Mouse (Mus musculus) mesoderm, embryonic 11.5 days (tissue): ENCODE data around the gene Gm21885.

Source experiments
- DNase-seq: peaks from one replicate; pipeline ENCODE4 v3.0.0-alpha.2; 2012; ENCODE audit warnings: low read depth, low spot score

Gene Gm21885

DNA sequence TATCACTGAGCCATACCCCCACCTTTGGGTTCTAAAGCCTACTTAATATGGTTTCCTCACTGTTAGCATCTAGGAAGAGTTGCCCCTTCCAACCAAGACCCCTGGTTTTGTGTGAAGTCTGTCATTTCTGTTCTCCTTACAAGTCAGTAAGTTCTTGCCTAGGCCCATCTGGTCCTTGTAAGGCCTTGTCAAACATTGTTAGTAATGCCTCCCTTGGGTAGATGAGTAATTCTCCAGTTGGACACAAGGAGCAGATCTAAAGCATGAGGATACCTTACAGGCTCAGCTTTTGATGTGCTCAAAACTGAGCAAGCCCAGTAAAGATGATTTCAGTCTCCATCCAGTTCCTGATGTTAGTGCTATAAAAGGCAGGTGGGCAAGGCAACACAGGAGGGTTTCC is 12.9 kb upstream of the Gm21885 start:
- no peak for DNase-seq

DNA sequence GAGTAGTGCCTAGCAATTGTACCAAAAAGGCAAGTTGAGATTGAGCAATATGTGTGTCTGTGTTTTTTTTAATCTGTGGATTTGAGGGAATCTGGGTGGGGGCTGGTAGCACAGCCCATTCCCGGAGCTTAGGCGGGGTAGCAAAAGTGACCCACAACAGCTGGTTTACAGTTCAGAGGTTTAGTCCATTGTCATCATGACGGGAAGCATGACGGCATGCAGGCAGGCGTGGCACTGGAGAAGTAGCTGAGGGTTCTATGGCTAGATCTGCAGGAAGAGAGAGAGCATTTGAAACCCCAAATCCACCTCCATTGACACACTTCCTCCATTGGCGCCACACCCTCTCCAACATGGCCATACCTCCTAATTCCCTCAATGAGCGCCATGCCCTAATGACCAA is 11.8 kb upstream of the Gm21885 start:
- DNase-seq, result no peak

DNA sequence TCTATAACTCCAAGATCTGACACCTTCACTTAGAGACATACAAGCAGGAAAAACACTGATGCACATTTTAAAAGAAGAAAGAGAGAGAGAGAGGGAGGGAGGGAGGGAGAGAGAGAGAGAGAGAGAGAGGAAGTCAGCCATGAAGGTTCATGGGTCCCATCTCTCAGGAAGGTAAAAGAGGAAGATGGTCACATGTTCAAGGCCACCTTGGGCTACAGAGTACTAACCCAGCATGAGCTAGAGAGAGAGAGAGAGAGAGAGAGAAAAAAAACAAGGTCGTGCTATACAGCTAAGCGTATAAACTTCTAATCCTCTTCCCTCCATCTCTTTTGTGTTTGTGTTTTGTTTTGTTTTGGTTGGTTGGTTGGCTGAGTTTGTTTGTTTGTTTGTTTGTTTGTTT is 10.7 kb upstream of the Gm21885 start:
- no peak for DNase-seq

DNA sequence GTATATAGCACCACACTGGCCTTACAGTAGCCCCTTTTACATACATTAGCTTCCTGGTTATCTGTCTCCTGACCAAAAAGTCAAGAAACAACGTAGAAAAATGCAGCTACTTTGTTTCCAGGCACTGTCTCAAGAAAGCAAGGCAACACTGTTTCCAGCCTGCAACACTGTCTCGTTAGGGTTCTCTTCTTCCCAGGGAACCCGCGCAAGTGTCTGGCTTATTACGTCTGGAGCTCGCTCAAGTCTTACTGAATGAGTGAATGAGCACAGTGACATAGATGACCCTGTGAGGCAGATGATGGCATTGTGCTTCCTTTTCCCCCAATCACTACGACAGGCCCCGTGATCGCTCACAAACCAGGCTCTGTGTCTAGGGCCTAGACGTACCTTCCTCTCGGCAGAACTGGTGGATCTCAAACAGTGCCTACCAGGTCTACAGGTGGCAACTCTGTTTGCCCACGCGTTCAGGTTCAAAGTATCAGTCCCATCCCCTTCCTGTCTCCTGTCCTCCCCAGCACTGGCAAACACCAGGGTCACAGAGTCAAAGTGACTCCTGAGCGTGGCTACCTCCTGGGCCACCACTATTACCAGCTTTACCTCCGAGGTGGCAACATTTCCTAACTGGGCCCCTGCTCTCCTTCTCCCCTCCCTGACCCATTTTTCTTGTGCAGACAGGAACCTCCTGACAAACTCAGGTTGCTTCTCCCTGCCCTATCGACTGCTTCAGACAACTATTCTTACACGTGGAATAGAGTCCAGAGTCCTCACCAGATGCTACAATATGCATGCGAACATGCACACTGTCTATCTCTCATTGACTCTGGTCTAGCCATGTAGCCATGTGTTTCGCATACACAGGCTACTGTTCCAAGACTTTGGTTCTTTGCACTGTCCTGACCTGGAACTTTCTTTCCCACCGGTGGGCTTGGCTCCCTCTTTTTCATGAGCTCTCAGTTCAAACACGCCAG is 8.4 kb upstream of the Gm21885 start:
- no peak for DNase-seq

DNA sequence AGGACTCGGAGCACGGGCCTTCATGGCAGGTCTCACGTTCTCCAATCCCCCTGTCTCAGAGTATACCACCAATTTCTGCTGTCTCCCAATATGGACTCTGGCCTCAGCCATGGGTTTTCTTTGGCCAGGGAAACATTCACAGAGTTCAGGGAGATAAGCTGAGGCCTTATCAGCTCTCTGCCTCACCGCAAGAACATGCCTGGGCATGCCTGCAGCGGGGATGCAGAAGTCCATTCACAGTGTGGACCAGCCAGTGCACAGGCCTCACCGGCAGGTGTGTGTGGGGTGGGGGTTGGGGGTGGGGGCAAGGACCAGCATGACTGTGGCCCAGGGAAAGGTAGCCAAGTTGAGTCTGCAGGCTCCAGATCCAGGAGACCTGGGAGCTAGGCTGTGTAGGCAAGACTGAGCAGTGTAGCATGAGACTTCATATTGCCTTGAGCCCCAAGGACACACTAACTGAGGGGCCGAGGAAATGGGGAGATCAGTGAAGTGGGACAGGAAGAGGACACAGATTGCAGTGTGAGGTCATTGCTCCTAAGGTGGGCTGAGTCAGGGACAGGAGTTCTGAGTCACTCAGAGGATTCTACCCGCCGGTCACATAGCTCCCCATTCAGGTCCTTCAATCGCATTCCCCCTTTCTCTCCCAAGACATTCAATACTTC is 7.3 kb upstream of the Gm21885 start:
- no peak for DNase-seq

DNA sequence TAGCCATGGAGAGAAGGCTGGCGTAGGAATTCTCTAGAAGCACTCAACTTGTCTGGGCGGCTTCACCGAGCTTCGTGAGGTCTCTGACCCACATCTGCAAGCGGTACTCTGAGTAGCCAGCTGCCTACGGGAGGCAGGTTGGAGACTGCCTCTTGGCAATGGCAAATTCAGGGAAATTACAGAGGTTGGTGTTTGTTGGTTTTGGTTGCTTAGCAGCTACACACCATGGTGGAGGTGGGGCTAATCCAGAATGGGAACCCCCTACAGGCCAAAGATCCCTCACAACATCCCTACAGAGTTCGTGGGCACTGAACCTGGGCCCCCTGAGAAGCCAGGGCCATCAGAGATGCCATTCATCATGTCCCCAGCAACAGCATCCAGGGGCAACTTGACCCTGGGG is 6.4 kb upstream of the Gm21885 start:
- DNase-seq, result no peak

DNA sequence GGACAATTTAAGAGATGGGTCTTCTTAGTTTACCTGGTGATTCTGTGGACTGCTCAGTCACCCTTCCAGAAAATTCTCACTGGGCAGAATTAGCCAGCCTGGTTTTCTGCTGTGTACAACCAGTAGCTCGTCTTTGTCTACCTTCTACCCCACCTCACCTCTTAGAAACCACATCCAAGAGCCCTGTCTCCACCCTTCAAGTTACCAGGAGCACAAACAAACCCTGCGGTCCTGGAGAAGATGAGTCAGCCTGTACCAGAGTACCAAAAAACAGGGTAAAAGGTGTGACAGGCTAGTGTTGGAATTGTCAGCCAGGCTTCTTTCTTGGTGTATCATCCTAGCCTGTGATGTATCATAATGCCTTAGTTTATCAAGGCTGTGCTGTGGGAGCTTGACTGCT is 6.0 kb upstream of the Gm21885 start:
- no peak for DNase-seq

DNA sequence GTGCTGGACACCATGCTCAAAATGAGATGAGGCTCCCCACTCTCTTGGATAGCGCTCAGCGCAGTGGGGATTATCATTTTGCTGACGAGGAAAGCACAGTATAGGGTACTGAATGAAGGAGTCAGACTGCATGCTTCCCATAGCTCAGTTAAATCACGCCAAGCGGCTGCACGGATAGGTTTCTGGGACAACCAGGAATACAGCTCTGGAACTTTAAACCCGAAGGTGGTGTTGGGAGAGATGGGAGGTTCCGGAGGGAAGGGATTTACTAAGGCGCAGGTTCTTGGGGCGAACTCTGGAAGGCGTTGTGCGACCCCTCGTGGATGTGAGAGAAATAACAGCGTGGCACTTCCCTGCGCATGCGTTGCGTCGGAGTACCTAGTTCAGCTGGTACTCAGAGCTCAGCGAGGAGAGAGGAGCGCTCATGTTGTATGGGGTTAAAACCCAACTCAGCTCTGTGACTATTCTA is 4.8 kb upstream of the Gm21885 start:
- DNase-seq, result peak; percentile 95

DNA sequence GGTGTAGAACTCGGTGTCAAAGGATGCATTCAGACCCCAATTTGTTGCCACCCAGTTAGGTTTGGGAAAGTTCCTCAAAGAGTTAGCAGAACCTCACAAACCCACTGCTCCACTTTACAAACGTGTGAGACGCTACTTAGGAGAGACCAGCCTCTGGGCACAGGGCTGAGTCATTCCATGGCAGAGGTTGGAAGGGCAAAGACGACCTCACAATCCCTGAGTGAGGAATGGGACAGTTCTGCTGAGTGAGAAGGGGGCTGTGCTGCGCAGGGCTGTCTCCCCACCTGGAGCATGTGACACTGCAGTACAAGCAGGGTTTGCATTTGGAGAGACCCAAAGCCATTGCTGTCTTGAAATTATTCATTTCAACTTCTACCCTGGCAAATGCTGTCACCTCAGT is 618 bp downstream of the Gm21885 start:
- no peak for DNase-seq

DNA sequence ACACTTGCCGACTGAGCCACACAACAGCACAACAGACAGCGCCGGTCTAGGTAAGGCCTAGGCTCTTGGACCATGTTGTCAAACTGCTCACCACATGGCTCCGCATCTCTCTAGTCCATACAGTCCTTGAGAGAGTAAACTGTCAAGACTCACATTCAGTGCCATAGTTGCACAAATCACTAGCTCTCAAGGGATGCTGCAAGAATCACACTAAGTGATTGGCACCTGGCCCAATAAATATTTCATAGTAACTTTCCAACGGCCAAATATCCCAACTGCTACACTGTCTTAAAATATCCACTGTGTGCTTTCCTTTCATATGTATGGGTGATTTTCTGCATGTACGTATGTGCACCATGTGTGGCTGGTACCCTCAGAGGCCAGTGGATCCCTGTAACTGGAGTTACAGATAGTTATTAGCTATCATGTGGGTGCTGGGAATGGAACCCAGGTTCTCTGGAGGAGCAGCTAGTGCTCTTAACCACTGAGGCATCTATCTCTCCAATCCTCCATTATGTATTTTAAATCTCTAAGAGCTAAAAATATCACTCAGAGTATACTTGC is 1.9 kb downstream of the Gm21885 start:
- no peak for DNase-seq

DNA sequence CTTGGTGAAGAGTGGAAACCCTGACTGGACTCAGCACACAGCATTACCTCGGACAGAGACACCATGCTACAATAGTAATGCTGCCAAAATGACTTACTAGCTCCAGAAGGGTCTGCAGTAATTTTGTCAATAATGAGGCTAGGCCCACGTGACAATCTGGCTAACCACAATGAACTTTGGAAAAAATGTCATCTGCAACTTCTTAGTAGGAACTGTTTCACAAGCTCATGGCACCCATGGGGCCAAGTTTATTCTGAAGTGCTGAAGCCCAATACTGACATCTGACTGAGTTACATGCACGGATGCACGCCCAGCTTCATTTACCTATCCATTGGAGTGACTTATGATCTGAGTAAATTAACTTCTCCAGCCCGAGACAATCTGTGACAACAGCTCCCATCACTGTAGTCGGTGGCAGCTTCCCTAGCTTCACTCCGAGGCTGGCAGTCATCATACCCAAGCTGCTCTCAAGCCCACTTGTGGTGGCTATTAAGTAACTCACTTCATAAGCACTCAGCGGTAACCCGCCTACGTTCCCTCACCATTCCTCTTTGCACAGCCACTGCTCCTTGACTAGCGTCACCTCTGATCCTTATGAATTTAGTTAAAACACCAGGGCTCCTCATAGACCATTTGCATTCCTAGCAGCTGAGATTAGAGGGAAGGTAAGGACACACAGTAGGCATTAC is 4.4 kb downstream of the Gm21885 start:
- no peak for DNase-seq

DNA sequence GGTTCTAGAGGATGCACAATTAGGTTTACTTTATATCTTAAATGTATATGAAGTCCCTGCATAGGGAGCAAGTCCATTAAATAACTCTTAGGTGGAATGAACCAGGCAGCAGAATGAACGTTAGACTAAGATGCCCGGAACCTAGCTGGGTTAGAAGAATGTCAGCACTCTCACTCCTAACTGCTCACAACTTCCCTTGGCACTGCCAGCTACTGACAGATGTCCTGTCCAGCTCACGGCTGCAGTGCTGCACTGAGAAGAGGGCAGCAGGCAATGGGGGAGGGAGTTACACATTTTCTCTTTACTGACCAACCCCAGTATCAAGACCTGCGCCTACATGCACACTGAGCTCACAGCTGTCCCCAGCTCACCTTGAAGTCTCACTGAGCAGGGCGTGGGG is 5.4 kb downstream of the Gm21885 start:
- DNase-seq, result no peak

DNA sequence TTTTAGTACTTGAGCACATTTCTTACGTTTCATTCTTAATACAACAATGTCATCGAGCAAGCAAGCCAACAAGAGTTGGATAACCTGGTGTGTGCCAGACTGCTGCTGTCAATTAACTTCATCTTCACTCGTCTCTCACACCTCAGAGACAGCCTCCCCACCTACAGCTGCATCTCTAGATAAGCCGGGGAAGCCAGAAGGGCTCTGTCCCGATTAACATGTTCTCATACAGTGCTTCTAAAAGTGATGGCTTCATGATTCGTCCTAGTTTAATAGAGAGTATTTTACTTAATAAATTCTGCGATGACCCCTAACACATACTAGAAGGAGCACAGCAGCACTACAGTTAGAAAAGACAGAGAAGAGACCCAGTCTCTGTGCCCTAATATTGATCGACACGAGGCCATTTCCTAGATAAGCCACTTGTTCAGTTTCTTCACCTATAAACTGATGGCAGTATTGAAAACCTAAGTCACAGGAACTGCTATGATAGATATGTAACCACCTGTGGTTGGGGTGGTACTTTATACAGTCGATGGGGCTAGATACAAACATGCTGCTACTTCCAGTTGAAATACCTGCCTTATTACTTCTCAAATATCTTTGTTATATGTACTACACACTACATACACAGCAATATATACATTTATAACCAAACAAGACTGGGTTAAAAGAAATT is 8.5 kb downstream of the Gm21885 start:
- no peak for DNase-seq

DNA sequence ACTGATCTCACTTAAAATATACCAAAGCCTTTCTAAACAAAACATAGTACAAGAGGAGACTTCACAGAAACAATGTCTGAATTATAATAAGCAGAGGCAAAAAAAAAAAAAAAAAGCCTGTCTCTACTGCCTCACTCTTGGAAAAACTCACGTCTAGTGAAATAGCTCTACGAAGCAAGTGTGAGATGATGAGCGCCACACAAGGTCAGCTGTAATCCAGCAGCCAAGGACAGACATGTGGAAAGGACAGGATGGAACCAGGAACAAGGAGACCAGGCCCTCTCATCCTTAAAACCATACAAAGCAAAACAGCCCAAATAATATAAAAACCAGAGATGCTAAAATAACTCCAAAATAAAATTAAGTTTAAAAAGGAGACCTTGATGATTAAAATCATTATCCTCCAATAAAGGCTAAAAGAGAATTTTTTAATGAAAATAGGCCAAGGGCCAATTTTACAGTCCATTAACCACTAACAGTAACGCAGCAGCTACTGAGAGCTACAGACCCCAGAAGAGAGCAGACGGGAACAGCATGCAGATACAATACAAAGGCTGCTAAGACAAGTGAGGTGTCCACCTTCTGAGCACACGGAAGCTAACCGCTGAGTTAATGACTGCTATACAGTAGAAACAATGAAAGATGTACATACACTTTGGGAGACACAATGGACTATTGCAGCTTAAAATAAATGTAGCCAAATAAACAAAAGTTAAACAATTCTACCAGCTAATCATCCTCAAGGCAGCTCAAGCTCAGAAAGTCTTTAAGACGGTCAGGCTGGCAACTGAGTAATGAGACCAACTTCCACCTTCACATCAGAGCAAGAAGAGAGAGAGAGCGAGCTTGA is 13.5 kb downstream of the Gm21885 start:
- no peak for DNase-seq

DNA sequence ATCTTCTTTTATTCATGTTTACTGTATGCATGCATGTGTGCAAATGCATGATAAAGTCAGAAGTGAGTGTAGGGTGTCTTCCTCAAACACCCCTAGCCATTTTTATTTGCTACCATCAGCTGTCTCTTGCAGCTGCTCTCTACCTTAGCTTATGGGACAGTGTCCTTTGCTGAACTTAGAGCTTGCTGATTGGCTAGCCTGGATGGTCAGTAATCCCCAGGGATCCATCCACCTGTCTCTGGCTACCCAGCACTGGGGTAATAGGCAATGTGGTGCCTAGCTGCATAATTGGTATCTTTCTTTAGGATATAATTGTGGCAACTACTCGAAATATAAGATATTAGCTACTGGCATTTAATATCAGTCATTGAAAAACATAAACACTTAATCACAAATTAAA is 31.1 kb downstream of the Gm21885 start:
- no peak for DNase-seq

DNA sequence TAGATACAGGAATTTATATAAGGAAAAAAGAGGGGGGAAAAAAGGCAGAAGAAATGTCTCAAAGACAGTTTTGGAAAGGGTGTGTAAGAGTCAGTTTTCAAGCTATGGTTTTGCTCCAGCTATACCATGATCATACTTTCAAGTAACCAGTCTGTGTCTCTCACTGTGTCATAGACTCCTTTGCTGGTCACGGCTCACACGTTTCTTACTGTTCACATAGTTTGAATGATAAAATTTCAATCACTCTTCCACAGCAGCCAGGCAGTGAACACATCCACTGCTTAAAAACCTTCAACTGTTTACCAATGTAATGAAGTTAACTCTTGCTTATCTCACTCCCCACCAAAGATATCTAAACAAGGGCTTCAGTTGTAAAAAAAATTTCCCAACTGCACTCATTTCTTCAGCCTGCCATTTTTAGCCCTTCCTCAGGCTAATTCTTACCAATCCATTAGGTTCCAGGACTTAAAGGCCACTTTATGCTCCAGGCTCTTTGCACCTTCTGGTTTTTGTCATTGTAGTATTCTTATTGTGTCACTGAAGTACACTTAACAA is 32.5 kb downstream of the Gm21885 start:
- no peak for DNase-seq

DNA sequence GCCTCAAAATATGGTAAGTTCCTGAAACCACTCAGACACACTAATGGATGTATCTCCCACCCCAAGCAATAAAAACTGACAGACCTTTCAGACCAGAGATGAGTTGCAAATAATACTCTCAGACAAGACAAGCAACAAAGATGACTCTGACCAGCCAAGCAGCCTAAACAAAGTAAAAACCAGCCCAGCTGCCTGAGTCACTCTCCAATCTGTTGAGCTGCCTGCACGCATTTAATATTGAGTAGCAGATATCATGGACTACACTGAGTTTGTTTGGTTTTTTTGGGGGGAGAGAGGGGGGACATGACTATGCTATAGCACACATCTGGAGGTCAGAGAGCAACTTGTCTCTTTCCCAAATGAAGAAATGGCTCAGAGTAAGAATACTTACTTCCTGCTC is 33.6 kb downstream of the Gm21885 start:
- DNase-seq, result no peak

DNA sequence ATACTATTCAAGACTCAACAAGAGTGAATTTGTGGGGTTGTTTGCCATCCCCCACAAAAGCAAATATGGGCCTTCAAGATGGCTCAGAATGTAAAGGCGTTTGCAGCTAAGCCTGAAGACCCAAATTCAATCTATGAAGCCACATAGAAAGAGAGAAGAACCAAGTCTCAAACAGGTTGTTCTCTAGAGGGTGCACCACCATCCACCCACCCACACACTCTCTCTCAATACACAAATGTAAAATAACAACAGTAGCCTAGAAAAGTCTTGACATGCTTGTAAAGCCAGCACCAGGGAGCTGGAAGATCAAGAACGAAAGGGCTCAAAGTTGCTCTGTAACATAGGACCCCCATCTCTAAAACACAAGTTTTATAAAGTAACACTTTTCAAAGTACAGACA is 34.9 kb downstream of the Gm21885 start:
- no peak for DNase-seq

DNA sequence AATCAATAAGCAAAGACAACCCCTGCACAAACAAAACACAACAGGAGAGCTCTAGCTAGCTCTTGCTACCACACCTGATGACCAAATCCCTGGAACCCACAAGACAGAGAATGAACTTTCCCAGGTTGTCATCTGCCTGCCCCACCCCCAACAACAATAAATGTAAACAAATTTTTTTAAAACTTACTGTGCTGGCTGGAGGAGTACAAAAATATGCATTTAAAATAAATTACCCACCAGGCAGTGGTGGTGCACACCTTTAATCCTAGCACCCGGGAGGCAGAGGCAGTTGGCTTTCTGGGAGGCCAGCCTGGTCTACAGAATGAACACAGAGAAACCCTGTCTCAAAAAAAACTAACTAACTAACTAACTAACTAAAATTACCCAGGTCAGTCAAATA is 35.3 kb downstream of the Gm21885 start:
- DNase-seq, result no peak

DNA sequence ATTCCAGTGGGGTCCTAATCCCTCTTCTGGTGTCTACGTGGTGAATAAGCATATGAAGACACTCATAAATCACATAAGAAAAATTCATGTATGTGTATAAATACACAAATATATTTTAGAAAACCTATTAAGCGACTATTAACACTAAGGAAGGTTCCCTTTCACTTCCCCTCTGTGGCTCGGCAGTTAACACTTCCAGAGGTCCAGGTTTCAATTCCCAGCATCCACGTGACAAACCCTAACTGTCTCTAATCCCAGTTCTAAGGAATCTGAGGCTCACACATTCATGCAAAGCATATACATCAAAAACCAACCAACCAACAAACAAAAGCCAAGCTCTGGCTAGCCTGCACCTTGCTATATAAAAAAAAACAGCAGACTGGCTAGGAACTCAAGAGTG is 35.8 kb downstream of the Gm21885 start:
- no peak for DNase-seq
